Mouse (Mus musculus) c-Kit-positive CD71-negative TER-119-negative erythroid progenitor cells, embryonic 14.5 days (primary cell): ENCODE data around the gene Snai1.

ENCODE experiments used
- DNase-seq: peaks from one replicate; pipeline ENCODE4 v3.0.0-alpha.2; 2013; ENCODE audit warnings: low read depth

Gene Snai1

DNA sequence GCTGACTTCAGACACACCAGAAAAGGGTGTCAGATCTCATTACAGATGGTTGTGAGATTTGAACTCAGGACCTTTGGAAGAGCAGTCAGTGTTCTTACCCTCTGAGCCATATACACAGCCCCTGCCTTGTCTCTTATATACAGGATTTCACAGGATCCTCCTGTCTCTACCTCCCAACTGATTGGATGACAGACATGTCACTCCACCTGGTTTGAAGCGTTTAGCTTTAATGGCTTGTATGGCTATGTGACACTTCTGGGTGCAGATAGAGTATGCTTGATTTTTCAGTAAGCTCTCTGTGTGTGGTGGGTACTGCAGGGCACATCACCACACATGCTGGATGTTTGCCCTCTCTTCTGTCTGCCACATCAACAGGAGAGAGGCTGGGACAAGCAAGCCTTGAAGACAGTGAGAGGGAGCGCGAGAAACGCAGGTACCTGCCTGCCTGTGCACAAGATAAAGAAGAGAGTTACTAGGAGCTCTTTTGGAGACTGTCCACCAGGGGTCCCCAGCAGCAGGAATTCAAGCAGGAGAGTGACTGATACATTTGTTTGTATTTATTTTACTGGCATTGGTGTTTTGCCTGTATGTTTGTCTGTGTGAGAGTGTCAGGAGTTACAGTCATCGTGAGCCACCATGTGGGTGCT is 18.3 kb upstream of the Snai1 start:
- no peak for DNase-seq

GRCm38 (mm10) chr2:167528278-167528677 is 9.7 kb upstream of the Snai1 start:
- DNase-seq: no peak

DNA sequence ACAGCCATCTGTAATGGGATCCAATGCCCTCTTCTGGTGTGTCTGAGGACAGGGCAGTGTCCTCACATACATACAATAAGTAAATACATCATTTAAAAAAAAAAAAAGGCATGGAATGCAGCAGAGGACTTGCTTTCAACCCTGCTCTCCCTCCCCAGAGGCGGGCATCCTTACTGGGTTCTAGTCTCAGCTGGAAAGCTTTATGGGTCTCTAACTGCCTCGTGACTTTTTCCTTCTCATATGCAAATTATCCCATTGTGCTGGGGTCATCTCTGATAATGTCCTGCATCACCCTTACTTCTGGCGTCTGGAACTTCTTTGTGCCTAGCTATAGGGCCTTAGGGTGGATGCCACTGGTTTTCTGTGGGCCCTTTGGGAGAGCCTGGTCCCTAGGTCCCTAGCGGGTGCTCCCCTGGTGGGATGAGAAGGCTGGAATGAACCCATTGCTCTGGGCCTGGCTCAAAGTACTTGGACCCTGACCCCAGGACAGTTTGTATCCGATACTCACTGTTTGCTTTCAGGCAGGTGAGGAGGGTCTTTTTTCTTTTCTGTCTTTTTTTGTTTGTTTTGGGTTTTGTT is 8.0 kb upstream of the Snai1 start:
- DNase-seq: no peak

- DNase-seq: no peak
Observed at GRCm38 (mm10) chr2:167530536-167530935, 7.5 kb upstream of the Snai1 start.

GRCm38 (mm10) chr2:167532131-167532530 is 5.9 kb upstream of the Snai1 start:
- DNase-seq: no peak

GRCm38 (mm10) chr2:167533880-167534279 is 4.1 kb upstream of the Snai1 start:
- no peak for DNase-seq

DNA sequence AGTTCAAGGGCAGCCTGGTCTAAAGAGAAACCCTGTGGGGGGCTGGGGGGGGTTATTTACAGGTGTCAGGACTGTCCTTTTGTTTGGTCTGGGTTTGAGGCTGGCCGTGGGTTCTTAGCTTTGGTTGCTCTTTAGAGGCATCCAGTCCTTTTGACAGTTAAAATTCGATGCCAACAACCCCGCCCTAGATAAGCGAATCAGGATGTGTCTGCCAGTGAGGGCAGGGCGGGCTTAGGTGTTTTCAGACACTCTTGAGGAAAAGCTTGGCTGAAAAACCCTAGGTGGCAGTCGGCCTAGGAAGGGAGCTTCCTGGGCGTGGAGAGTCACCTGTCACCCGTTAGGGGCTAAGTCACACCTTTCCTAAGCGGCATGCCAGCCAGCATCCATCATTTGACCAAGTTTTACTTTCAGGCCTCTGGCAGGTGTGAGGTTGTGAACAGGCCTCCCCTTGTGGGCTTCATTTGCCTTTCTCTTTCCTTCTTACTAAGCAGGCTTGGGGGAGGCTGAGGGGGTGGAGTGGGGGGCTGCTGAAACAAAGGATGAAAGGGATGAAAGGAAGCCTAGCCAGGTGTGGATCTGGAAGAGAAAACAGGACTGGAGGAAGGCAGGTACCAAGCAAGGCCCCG is 1.6 kb upstream of the Snai1 start:
- no peak for DNase-seq

GRCm38 (mm10) chr2:167538671-167539306 is 794 bp downstream of the Snai1 start:
- no peak for DNase-seq

DNA sequence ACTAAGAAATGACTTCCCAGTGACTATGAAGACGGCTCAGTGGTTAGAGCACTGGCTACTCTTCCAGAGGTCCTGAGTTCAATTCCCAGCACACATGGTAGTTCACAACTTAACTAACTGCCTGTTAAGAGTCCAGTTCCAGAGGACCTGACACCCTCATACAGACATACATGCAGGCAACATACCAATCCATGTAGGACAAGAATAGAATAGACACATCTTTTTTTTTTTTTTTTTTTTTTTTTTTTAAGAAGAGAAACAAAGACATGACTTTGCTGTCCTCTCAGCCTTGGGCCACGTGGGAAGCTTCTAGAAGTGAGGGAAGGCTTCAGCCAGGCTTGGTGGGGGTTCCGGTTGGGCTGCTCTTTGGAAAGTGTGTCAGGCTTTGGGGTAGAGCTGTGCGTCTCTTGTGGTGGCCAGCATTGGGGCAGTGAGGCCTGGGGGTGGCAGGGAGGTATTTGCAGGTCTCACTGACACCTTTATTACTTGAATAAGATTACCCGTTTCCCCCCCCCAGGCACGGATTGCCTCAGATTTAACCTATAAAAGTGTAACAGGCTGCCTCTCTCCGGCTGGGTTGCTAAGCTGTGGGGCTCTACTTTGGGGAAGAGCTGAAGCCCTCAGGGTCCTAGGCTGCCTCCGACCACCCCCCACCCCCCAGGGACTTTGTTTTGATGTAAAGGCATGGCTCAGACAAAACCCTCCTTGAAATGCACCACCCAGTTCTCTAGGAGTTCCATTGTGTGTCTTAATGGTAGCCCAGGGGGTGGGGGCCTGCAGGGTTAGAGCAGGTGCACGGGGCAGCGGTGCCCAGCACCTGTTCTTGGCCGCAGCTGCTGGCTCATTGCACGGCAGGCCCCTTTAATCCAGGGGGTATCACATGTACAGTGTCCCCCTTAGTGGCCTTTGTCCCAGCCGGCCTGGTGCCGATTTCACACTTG is 1.8 kb downstream of the Snai1 start:
- no peak for DNase-seq

GRCm38 (mm10) chr2:167540477-167541110 is 2.6 kb downstream of the Snai1 start:
- DNase-seq: no peak

DNA sequence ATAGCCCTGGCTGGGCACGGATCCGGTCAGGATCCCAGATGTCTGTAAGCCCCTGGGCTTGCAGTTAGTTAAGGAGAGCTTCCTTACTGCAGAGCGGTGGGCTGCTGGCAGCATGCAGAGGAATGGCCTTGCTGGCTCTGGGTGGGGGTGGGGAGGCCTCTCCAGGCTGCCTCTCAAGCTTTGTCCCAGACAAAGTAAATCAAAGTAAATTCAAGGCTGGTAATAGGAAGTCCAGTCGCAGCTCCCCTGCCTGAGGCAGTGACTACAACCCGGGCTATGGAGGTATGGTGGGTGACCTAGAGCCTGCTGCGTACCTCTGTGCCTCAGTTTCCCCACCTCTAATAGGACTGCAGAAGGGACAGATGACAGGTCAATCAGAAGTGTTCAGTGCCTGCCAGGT is 3.3 kb downstream of the Snai1 start:
- no peak for DNase-seq

DNA sequence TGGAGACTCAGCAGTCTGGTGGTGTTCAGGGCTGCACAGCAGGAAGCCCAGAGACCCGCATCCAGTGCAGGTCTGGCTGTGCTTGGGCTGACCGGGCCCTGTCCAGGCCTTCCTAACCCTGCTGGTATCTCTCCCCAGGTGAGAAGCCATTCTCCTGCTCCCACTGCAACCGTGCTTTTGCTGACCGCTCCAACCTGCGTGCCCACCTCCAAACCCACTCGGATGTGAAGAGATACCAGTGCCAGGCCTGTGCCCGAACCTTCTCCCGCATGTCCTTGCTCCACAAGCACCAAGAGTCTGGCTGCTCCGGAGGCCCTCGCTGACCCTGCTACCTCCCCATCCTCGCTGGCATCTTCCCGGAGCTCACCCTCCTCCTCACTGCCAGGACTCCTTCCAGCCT is 3.8 kb downstream of the Snai1 start:
- DNase-seq: no peak

DNA sequence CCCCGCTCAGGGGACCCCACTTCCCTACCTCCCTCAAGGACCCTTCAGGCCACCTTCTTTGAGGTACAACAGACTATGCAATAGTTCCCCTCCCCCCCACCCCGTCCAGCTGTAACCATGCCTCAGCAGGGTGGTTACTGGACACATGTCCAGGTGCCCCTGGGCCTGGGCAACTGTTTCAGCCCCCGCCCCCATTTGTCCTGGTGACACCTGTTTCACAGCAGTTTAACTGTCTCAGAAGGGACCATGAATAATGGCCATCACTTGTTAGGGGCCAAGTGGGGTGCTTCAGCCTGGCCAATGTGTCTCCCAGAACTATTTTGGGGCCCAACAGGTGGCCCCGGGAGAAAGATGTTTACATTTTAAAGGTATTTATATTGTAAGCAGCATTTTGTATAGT is 4.4 kb downstream of the Snai1 start:
- no peak for DNase-seq

DNA sequence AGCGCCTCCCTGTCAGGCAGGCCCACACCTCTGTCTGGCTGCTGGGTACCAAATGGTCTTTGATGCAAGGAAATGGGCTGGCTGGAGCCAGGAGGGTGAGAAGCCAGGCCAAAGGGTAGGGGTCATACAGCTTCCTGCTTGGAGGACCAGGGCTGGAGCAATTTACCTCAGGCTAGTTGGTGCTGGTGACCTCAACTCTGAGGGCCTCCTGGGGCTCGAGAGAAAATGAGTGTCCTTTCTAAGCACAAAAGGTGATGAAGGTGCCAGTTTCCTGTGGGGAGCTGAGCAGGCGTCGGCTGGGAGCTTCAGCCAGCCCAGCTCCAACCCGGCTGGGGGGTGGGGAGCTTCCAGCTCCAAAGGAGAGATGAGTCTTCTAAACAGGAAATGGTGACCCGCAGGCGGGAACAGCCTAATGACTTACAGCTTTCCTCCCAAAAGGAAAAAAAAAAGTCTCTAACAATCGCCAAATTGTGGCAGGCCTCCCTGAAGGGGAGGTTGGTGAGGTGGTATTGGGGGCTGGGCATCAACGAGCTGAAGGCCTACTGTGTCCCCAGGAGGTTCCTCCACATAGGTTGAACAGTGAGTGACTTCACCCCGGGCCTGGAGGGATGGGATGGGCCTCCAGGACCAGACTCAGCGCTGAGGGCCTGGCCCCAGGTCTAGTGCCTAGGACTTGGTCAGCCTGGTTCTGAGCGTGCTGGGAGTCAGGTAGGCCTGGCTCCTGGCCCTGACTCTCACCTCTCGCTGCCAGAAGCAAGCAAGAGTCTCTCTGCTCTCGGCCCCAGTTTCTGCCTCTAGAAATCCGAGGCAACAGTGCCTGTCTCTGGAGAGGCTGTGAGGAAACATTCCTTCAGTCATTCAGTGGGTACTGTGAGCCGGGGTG is 5.4 kb downstream of the Snai1 start:
- DNase-seq: no peak

DNA sequence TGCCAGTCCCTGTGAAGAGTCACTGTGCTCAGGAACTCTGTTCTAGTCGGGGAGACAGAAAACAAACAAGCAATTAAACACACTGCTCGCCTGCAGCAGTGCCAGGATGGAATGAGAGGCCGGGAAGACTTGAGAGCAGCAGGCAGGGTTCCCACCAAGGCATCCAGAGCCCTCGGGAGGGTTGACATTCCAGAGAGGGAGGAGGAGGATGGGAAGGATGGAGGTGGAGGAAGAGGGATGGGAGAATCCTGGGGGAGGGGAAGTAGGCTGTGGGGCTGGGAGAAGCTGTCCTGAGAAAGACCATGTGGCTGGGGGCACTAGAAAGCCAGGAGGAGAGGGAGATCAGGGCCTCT is 6.0 kb downstream of the Snai1 start:
- no peak for DNase-seq

DNA sequence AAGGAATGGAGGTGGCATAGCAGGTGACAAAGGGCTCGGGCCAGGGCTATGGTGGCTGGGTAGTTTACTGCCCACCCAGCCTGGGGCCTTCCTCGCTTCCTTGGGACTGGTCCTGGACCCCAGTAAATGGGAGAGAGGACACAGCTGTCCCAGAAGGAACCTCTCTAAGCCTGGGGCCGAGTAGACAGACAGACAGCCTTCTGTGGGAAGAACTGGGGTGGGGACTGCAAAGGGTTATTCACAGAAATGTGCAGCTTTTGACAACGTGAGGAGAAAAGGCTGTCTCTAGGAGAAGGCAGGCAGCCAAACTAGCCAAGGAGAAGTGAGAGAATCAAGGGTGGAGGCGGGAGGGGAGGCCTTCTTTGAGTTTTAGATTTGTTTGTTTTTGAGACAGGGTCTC is 6.5 kb downstream of the Snai1 start:
- no peak for DNase-seq

DNA sequence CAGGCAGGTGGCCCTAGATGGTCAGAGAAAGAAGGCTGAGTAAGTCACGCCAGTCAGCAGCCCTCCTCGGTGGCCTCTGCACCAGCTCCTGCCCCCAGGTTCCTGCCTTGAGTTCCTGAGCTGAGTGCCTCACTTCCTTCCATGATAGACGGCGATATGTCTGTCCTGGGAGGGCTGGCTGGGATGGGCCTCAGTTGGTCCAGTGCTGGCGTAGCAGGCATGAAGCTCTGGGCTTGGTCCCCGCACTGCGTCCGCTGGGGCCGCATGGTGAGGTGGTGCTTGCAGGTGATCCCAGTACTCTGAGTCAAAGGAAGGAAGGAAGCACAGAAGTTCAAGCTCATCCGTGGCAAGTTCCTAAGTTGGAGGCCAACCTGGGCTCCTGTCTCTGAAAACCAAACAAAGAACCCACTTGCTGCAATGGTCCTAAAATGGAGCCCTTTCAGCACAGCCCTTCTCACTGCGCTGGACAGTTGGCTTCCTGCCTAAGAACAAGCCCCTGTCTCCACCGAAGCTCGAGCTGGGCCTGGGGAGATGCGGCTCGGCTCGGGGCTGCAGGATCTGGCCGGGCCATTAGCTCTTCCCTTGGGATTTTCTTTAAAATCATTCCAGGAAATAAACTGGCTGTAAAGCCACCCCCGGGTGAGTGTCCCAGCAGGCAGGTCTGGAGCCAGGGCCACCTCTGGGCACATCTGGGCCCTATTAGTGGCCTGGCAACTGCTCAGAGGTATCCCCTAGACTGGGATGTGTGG is 8.6 kb downstream of the Snai1 start:
- no peak for DNase-seq

- no peak for DNase-seq
Observed at GRCm38 (mm10) chr2:167547444-167547843, 9.4 kb downstream of the Snai1 start.

DNA sequence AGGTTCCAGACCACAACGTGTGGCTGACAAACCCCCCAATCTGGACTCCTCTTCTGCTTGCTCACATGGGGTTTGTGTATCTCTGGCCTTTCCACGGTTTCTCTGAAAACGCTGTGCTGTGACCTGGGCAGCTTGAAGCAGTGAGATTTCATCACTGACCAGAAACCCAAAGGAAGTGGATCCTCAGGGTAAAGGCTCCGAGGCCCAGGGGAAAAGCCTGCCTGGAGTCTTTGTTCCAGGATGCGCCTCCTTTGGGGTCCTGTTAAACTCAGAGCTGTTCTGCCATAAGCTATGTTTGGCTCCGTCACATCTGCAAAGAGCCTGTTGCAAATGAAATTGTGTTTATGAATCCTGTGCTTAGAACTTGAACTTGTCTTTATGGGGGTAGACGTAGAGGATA is 11.0 kb downstream of the Snai1 start:
- DNase-seq: no peak

GRCm38 (mm10) chr2:167550341-167550854 is 12.4 kb downstream of the Snai1 start:
- no peak for DNase-seq
